Mouse (Mus musculus): Measurements from ENCODE around the gene Sytl1.

- TF ChIP-seq CTCF (IDR thresholded peaks at IDR 0.05; ENCODE audit: low read depth), result no peak
- TF ChIP-seq EP300 (IDR thresholded peaks at IDR 0.05; ENCODE audit: low read depth), result no peak
Observed at GRCm38 (mm10) chr4:133227636-133228035, 35.3 kb downstream of the Sytl1 start.

All from heart, postnatal 0 days (tissue).